8 mouse cellular contexts compared by ENCODE assay signal in the genomic region with DNA sequence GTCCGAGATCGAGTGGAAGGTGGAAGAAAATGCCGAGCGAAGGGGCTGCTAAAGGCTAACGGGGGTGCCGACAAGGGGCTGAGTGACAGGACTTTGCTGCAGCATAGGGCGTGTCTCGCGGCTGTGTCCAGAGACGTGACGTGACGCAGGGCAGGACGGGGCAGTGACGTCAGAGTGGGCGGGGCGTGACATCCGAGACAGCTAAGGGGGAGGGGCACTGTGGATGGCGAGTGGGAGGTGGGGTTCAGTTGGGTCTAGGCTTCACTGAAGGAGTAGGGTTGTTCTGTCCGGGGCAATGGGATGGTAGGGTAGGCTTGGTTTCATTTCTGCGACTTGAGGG. TPM values are rescaled to one million over a fixed set of nuclear protein-coding genes. Genes with fewer than 3 reads are reported as not detected.
DNase-seq lines count a peak whose midpoint lies in the region; ATAC-seq and TF ChIP-seq lines count a peak whose summit lies in the region.

No protein-coding gene starts in this region.

- peak overlapping the region; percentile 76 for H3K4me2 ChIP-seq in embryonic facial prominence, embryonic 13.5 days
- peak overlapping the region; percentile 73 for H3K4me2 ChIP-seq in limb, embryonic 14.5 days (replicated peaks; ENCODE audit: low read depth, low read length, severe bottlenecking)
- peak overlapping the region; percentile 52 for H3K4me2 ChIP-seq in midbrain, postnatal 0 days (ENCODE audit: low read depth, low read length, poor library complexity, severe bottlenecking)

- no peaks in the 10 kb centered on the region for H3K9me3 ChIP-seq in embryonic facial prominence, embryonic 13.5 days
- H3K9me3 ChIP-seq in limb, embryonic 14.5 days (ENCODE audit: control insufficient read depth, low read length), result no peaks in the 10 kb centered on the region
- H3K9me3 ChIP-seq in midbrain, postnatal 0 days (ENCODE audit: low read length), result no peaks in the 10 kb centered on the region

- DNase-seq in 3134 (ENCODE audit: extremely low read depth, insufficient read length, low spot score), result peak; percentile 91
- DNase-seq in adrenal gland, postnatal 36 days, result peak; percentile 96 to 97
- peak; percentile 92 for DNase-seq in heart, adult 8-10 months (ENCODE audit: low spot score)
- peak; percentile 95 for DNase-seq in kidney, adult 9 months
- DNase-seq in limb, embryonic 14.5 days (ENCODE audit: low spot score), result peak; percentile 88
- DNase-seq in midbrain, postnatal 0 days (ENCODE audit: low spot score), result peak; percentile 92
- peak; percentile 90 to 96 for DNase-seq in spleen, postnatal 14 days (ENCODE audit: low spot score in 2 of 2)

- TF ChIP-seq POLR2A in limb, embryonic 14.5 days (IDR thresholded peaks at IDR 0.05; ENCODE audit: borderline replicate concordance, extremely low read depth, insufficient read depth, insufficient read length), result no peak

- H3K4me3 ChIP-seq in embryonic facial prominence, embryonic 13.5 days, result peak overlapping the region; percentile 80
- H3K4me3 ChIP-seq in limb, embryonic 14.5 days (replicated peaks; ENCODE audit: low read length), result peak overlapping the region; percentile 63
- H3K4me3 ChIP-seq in midbrain, postnatal 0 days (ENCODE audit: low read depth, low read length), result peak overlapping the region; percentile 61

- no peak for TF ChIP-seq CTCF in midbrain, postnatal 0 days (IDR thresholded peaks at IDR 0.05)

- H3K4me1 ChIP-seq in embryonic facial prominence, embryonic 13.5 days, result peaks cover 17% of the 10 kb centered on the region
- H3K4me1 ChIP-seq in limb, embryonic 14.5 days (ENCODE audit: control insufficient read depth, insufficient read depth, low read length), result peaks cover 5% of the 10 kb centered on the region
- peaks cover 8% of the 10 kb centered on the region; the same call in 1 of the 2 replicates for H3K4me1 ChIP-seq in midbrain, postnatal 0 days (ENCODE audit: insufficient read depth, low read length)

- ATAC-seq in embryonic facial prominence, embryonic 13.5 days (ENCODE audit: insufficient number of reproducible peaks, insufficient read depth, low FRiP score, low TSS enrichment, low read depth), result peak; percentile 62
- ATAC-seq in limb, embryonic 14.5 days (ENCODE audit: low FRiP score, low read depth), result peak; percentile 87
- peak; percentile 79 for ATAC-seq in midbrain, postnatal 0 days (ENCODE audit: low FRiP score)

- H3K27me3 ChIP-seq in embryonic facial prominence, embryonic 13.5 days, result no peaks in the 10 kb centered on the region
- H3K27me3 ChIP-seq in limb, embryonic 14.5 days (ENCODE audit: control insufficient read depth, insufficient read depth, low read length), result no peaks in the 10 kb centered on the region
- no peaks in the 10 kb centered on the region for H3K27me3 ChIP-seq in midbrain, postnatal 0 days (ENCODE audit: insufficient read depth, low read length)

- peak overlapping the region; percentile 87 for H3K9ac ChIP-seq in embryonic facial prominence, embryonic 13.5 days
- H3K9ac ChIP-seq in limb, embryonic 14.5 days (ENCODE audit: low read depth, low read length, severe bottlenecking), result peak overlapping the region; percentile 71
- peak overlapping the region; percentile 85 for H3K9ac ChIP-seq in midbrain, postnatal 0 days (replicated peaks; ENCODE audit: low read length, poor library complexity, severe bottlenecking)

- 2% methylated on average over 20 of the region's 20 CpGs for WGBS in embryonic facial prominence, embryonic 13.5 days
- WGBS in limb, embryonic 14.5 days, result under 1% methylated on average over 20 of the region's 20 CpGs
- under 1% methylated on average over 20 of the region's 20 CpGs for WGBS in midbrain, postnatal 0 days

- peak overlapping the region; percentile 96 for H3K27ac ChIP-seq in embryonic facial prominence, embryonic 13.5 days
- peak overlapping the region; percentile 89 for H3K27ac ChIP-seq in limb, embryonic 14.5 days (replicated peaks; ENCODE audit: low read depth, low read length)
- peak overlapping the region; percentile 94 for H3K27ac ChIP-seq in midbrain, postnatal 0 days (ENCODE audit: low read depth, low read length)

- H3K36me3 ChIP-seq in embryonic facial prominence, embryonic 13.5 days, result peaks cover 17% of the 10 kb centered on the region; the same call in 1 of the 2 replicates
- peaks cover 6% of the 10 kb centered on the region; the same call in 1 of the 2 replicates for H3K36me3 ChIP-seq in limb, embryonic 14.5 days (ENCODE audit: control insufficient read depth, insufficient read depth, low read length)
- H3K36me3 ChIP-seq in midbrain, postnatal 0 days (ENCODE audit: insufficient read depth, low read length), result peaks cover 11% of the 10 kb centered on the region

RNA-seq across cellular contexts. Expression of a gene that starts 0.7 kb away (rescaled TPM):
- 100 to 1,000 TPM; 213 to 255 TPM for total RNA-seq in adrenal gland, postnatal 36 days (2021)
- 148 and 162 TPM in 2 replicates for polyA plus RNA-seq in embryonic facial prominence, embryonic 13.5 days (2015; fragmentation: Nextera tagmentation; extraction: Ambion mirVana)
- total RNA-seq in heart, adult 8-10 months (2022), result 100 to 1,000 TPM; 135 to 187 (median 158) TPM
- 193 and 207 TPM in 2 replicates for polyA plus RNA-seq in limb, embryonic 14.5 days (2012; rRNA removed)
- polyA plus RNA-seq in limb, embryonic 14.5 days (2014; fragmentation: Nextera tagmentation; extraction: Ambion mirVana), result 153 and 155 TPM in 2 replicates
- total RNA-seq in midbrain, postnatal 0 days (2014; rRNA removed), result 538 and 541 TPM in 2 replicates
- 413 and 416 TPM in 2 replicates for polyA plus RNA-seq in midbrain, postnatal 0 days (2015; fragmentation: Nextera tagmentation; extraction: Ambion mirVana)

RNA-seq across cellular contexts. Expression of a gene that starts 32.7 kb away (rescaled TPM):
- total RNA-seq in adrenal gland, postnatal 36 days (2021), result not detected
- 0.14 and 0.17 TPM in 2 replicates for polyA plus RNA-seq in embryonic facial prominence, embryonic 13.5 days (2015; fragmentation: Nextera tagmentation; extraction: Ambion mirVana)
- total RNA-seq in heart, adult 8-10 months (2022), result not detected
- polyA plus RNA-seq in limb, embryonic 14.5 days (2012; rRNA removed), result 0.05 and 0.12 TPM in 2 replicates
- 0.06 and 0.17 TPM in 2 replicates for polyA plus RNA-seq in limb, embryonic 14.5 days (2014; fragmentation: Nextera tagmentation; extraction: Ambion mirVana)
- 0.22 TPM in 1 of 2 replicates, not detected in the other for total RNA-seq in midbrain, postnatal 0 days (2014; rRNA removed)
- 0.09 TPM in 1 of 2 replicates, not detected in the other for polyA plus RNA-seq in midbrain, postnatal 0 days (2015; fragmentation: Nextera tagmentation; extraction: Ambion mirVana)

RNA-seq across cellular contexts. Expression of a gene that starts 37.0 kb away (rescaled TPM):
- total RNA-seq in adrenal gland, postnatal 36 days (2021), result 1 to 10 TPM; 4.5 to 4.7 TPM
- 40.1 and 47.9 TPM in 2 replicates for polyA plus RNA-seq in embryonic facial prominence, embryonic 13.5 days (2015; fragmentation: Nextera tagmentation; extraction: Ambion mirVana)
- under 1 TPM; 0.22 to 0.75 (median 0.35) TPM for total RNA-seq in heart, adult 8-10 months (2022)
- 10.4 and 12.5 TPM in 2 replicates for polyA plus RNA-seq in limb, embryonic 14.5 days (2012; rRNA removed)
- polyA plus RNA-seq in limb, embryonic 14.5 days (2014; fragmentation: Nextera tagmentation; extraction: Ambion mirVana), result 3.4 and 3.7 TPM in 2 replicates
- total RNA-seq in midbrain, postnatal 0 days (2014; rRNA removed), result 3,827 and 3,963 TPM in 2 replicates
- polyA plus RNA-seq in midbrain, postnatal 0 days (2015; fragmentation: Nextera tagmentation; extraction: Ambion mirVana), result 1,921 and 2,058 TPM in 2 replicates

RNA-seq across cellular contexts. Expression of a gene that starts 41.7 kb away (rescaled TPM):
- 1 to 10 TPM; 1.1 to 1.4 TPM for total RNA-seq in adrenal gland, postnatal 36 days (2021)
- polyA plus RNA-seq in embryonic facial prominence, embryonic 13.5 days (2015; fragmentation: Nextera tagmentation; extraction: Ambion mirVana), result 1.9 and 2.2 TPM in 2 replicates
- total RNA-seq in heart, adult 8-10 months (2022), result under 1 TPM in 2 of 4 experiments, not detected in 2; 0.16 to 0.22 TPM
- polyA plus RNA-seq in limb, embryonic 14.5 days (2012; rRNA removed), result 1.2 TPM in 2 replicates
- polyA plus RNA-seq in limb, embryonic 14.5 days (2014; fragmentation: Nextera tagmentation; extraction: Ambion mirVana), result 0.67 and 1.2 TPM in 2 replicates
- 35.7 and 44.1 TPM in 2 replicates for total RNA-seq in midbrain, postnatal 0 days (2014; rRNA removed)
- polyA plus RNA-seq in midbrain, postnatal 0 days (2015; fragmentation: Nextera tagmentation; extraction: Ambion mirVana), result 28.0 and 28.2 TPM in 2 replicates

RNA-seq across cellular contexts. Expression of a gene that starts 49.1 kb away (rescaled TPM):
- total RNA-seq in adrenal gland, postnatal 36 days (2021), result 10 to 100 TPM; 21.7 to 32.6 TPM
- 38.3 and 43.2 TPM in 2 replicates for polyA plus RNA-seq in embryonic facial prominence, embryonic 13.5 days (2015; fragmentation: Nextera tagmentation; extraction: Ambion mirVana)
- 10 to 100 TPM; 64.0 to 74.9 (median 68.1) TPM for total RNA-seq in heart, adult 8-10 months (2022)
- 37.1 and 49.2 TPM in 2 replicates for polyA plus RNA-seq in limb, embryonic 14.5 days (2012; rRNA removed)
- 42.2 and 42.7 TPM in 2 replicates for polyA plus RNA-seq in limb, embryonic 14.5 days (2014; fragmentation: Nextera tagmentation; extraction: Ambion mirVana)
- total RNA-seq in midbrain, postnatal 0 days (2014; rRNA removed), result 47.6 and 49.4 TPM in 2 replicates
- 36.4 and 39.4 TPM in 2 replicates for polyA plus RNA-seq in midbrain, postnatal 0 days (2015; fragmentation: Nextera tagmentation; extraction: Ambion mirVana)

Comparison
In these comparisons a context has a peak if more than half of its experiments do, and no peak if none do; other contexts are left out.
1. Peak in every context shown above with its lines: DNase-seq, ATAC-seq, H3K4me3 ChIP-seq and H3K27ac ChIP-seq.
2. RNA of a gene that starts 37.0 kb away (total RNA-seq): 3,827 to 3,963 TPM in midbrain, postnatal 0 days; 4.5 to 4.7 TPM in adrenal gland, postnatal 36 days and 0.22 to 0.75 TPM in heart, adult 8-10 months; every median in the first group is over 100 times any median in the second.